Mouse (Mus musculus) cerebellum, postnatal 14 days (tissue): ENCODE results near the gene 1700018B08Rik.
A peak's percentile ranks its signal among the peaks of the same experiment; 100 is the strongest.

ENCODE experiments used
- DNase-seq, 2 experiments: peaks; one replicate each; pipeline ENCODE4 v3.0.0; 2021; ENCODE audit warnings: mixed read lengths in 2 of 2

The 1700018B08Rik gene

DNA sequence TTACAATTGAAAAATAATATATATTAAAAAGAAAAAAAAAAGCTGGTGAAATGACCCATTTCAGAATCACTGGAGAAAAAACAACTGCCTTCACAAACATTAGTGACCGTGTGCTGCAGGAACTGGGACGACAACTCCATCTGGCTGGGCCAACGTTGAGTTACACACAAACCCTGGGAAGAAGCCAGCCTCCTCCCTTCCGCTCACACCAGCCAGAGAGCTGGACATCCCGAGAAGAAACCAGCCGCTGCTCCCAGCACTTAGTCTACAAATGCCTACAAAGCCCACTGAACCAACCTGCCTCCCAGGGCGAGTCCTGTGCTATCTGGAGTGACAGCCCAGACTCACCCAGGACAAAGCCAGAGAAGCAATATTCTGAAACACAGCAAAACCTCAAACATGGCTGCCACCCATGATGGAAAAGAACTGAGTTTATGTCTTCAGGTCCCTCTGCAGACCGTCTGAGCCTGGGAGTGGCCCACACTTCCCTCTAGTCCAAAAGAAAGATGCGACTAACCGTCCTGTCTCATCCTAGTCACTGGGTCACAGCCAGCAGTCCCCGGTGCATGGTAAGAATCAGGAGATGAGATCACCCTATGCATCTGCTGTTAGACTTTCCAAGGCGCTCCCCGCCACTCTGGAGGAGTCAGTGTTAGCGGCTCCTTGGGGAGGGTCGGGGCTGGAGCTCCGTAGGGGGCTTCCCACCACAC is 17.7 kb upstream of the 1700018B08Rik start:
- peak; percentile 62 to 73 for DNase-seq

- no peak for DNase-seq
Measured at GRCm38 (mm10) chr8:121560432-121561100, 16.4 kb upstream of the 1700018B08Rik start.

GRCm38 (mm10) chr8:121559801-121560200 is 15.7 kb upstream of the 1700018B08Rik start:
- DNase-seq = no peak

DNA sequence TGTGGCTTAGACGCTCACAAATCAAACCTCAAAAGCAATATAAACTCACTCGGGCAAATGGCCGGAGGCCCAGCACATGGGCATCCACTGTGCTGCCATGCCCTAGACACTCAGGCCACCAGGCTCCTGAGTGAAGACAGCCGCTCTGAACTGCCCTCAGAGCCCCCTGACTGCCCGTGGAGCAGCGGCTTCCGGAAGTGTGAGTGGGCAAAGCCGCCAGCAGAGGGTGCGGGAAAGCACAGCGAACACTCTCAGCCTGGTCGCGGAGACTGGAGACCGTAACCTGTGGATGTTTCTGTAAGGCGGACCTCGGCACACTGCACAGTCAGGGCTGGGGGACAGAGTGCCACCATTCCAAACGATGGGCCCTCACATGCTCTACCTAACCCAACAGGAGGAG is 14.4 kb upstream of the 1700018B08Rik start:
- DNase-seq = no peak

GRCm38 (mm10) chr8:121557746-121558145 is 13.6 kb upstream of the 1700018B08Rik start:
- no peak for DNase-seq

GRCm38 (mm10) chr8:121553831-121554475 is 9.8 kb upstream of the 1700018B08Rik start:
- DNase-seq = no peak

DNA sequence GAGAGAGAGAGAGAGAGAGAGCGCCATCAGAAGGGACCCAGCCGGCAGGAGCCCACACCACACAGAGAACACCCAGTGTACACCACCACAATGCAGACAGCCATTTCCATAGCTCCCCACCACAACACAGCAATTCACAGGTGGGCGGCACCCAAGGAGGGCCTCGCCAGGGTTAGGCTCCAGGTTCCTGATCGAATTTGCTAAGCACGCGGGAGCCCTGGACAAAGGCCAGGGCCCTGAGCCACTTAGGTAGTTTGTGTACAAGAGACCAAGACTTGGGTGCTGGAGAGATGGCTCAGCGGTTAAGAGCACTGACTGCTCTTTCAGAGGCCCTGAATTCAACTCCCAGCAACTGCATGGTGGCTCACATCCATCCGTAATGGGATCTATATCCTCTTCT is 8.4 kb upstream of the 1700018B08Rik start:
- DNase-seq = no peak

DNA sequence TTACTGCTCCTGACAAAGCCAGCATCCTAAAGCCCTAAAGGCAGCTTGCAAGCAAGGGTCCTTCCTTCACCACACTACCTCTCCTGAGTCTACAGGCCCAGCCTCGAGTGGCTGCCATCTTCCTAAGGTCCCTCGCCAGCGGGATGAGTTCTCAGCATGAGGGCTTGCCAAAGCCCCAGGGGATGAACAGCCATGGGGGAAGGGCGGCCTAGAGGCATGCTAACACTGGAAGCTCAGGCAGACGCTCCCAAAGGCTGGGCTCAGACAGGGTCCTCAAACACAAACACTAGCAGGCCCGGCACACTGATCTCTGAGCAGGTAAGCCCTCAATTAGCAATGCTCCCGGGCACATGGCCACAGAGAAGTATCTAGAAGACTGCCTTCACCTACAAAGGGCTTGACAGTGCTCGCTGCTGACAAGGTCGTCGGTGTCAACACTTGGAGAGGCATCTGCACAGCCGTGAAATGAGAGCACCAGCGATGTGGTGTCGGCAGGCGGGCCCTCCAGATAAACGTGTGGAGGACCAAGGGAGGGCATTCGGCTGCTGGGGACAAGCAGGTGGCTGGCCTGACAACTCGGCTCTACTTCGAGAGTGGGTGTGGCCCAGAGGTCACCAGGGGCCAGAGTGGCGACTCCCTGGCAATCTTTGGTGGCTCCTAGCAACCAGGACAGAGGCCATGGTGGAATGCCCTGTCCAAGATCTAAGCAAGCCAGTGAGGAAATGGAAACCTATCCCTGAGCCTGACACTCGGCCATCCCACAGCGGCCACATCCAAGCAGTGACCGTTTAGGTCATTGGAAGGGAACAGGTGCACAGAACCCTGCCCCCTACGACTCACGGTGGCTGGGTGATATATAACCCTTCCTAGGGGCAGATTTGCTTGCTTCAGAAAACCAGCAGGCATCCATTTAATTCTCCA is 7.2 kb upstream of the 1700018B08Rik start:
- DNase-seq = no peak

- DNase-seq = no peak
Measured at GRCm38 (mm10) chr8:121550056-121550455, 5.9 kb upstream of the 1700018B08Rik start.

DNA sequence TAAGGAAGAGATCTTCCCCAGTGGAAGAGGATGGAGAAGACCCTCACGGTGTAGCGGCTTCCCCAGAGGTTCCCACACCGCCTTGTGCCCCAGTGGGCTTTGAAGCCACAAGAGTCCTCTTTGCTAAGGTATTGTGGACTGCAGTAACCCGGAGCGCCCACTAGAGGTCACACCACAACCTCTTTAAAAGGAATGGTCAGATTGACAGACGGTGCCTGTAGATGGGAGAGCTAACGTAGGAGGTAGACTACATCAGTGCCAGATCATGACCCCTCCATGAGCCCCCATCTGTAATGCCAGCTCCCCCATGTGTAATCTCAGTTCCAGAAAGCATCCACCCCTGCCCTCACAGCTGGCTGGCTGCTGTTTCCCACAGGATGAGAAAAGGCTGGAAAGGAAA is 3.0 kb upstream of the 1700018B08Rik start:
- peak; percentile 86 to 89 for DNase-seq

- DNase-seq = no peak
Measured at GRCm38 (mm10) chr8:121544936-121545335, 816 bp upstream of the 1700018B08Rik start.

DNA sequence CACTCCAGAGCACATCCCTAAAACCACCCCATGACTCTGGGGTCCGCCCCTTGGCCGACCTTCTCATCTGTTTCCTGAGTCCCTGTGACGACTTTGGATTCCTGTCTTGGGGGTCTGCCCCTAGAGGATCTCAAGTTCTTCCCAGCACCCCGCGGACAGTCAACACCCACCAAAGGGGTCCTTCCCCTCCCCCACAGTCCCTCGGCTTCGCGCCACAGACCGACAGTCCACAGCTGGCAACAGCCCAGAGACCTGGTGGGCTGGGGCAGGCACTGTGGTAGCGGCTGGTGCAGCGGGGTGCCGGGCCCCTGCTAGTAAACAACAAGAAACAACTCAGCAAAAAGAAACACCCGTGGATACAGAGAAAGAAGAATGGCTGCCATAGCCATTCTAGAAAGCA is 1.2 kb downstream of the 1700018B08Rik start:
- no peak for DNase-seq

GRCm38 (mm10) chr8:121541862-121542261 is 2.3 kb downstream of the 1700018B08Rik start:
- DNase-seq = no peak

DNA sequence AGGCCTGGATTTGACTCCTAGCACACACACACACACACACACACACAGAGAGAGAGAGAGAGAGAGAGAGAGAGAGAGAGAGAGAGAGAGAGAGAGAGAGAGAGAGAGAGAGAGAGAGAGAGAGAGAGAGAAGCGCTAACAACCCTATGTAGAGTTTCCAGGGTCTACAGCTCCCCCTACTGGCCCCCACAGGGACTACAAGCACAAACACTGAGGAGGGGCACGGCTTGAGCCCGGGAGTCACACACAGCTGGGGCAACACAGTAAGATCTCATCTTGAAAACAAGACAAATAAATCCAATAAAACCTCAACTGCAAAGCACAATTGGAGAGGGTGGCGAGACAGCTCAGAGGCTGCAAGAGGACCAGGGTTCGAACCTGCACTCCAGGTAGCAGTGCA is 11.7 kb downstream of the 1700018B08Rik start:
- peak; percentile 47 to 65 for DNase-seq

DNA sequence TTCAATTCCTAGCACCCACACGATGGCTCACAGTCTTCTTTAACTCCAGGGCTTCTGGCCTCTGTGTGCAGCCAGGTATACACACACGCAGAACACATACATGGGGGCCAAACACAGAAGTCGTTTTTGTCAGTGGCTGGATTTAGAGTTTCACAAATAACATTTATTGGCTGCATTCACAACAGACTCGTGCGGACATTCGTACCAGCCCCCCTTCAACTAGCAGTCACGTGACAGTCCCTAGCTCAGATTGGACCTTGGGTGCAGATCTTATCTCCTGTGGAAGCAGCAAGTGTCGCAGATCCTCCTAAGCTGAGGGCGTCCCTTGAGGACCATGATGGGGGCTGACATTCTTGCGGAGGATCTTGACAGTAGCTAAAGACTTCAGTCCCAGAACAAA is 13.5 kb downstream of the 1700018B08Rik start:
- no peak for DNase-seq

- DNase-seq = peak in 1 of 2 experiments; percentile 31
Measured at GRCm38 (mm10) chr8:121528790-121529189, 15.3 kb downstream of the 1700018B08Rik start.

DNA sequence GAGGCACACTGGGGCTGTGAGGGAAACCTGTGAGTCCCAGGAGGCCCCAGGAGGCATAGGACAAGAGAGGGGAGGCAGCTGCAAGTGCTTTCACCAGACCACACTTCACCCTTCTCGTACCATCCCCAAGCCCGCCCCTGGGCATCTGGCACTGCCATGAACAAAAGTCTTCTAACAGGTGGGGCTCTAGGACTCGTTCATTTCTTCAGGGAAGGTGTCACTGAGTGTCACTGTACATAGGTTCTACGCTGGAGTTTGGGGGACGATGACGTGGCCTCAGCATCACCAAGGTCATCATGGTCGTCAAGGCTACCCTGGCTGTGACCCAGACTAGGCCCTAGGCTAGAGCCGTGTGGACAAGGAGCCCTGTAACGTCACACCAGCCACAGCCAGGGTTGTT is 16.4 kb downstream of the 1700018B08Rik start:
- DNase-seq = no peak

DNA sequence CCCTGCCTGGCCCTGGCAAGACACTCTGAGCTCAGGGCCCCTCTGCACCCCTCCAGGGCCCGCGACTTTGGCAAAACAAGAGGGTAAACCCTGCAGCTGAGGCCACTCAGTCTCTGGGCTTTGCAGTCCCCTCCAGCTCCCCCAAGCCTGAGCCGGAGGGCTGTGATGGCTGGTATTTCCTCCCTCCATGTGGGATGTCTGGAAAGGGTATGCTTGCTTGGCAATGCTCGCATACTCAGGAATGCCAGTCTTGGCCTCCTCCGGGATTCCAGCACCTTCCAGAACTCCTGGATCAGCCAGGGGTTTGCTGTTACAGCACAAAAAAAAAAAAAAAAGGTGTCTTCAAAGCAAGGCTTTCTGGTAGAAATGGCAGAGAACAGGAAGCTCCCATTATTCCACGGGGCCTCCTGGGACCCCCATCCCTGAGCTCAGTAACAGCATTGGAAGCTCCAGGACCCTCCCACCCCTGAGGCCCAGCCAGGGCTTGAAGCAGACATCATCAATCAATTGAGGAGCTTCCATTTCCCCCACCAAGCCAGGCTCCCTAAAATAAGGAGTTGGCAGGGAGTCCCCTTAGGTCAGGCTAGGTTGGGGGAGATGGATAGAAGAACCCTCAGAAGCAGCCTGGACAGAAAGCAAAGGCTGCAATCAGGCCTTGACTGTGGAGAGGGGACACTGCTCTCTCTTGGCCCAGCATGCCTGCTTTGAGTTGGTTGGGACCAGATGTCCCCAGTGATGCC is 17.1 kb downstream of the 1700018B08Rik start:
- no peak for DNase-seq

- DNase-seq = no peak
Measured at GRCm38 (mm10) chr8:121525111-121525818, 18.9 kb downstream of the 1700018B08Rik start.

GRCm38 (mm10) chr8:121513429-121513828 is 30.7 kb downstream of the 1700018B08Rik start:
- DNase-seq = peak; percentile 93 to 97

DNA sequence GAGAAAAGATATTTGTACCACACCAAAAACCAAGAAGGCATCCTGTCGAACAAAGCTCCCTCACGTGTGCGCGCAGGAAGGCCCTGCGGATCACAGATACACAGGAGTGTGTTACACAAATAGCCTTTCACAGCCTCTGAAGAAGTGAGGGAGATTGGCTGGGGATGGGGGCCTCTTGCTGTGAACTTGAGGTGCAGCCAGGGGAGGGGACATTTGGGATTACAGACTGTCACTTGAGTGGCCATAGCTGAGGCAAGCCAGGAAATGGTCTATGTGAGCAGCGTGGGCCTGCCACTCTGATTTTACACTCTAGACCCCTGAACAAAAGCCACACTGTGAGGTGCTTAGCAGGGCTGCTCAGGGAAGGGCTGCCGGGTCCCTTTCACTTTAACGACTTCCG is 32.4 kb downstream of the 1700018B08Rik start:
- peak in 1 of 2 experiments; percentile 30 for DNase-seq
